Mouse (Mus musculus) neural tube, embryonic 10.5 days (tissue): ENCODE data around the gene Myo16.

Source experiments
- DNase-seq: peaks from one replicate; pipeline ENCODE4 v3.0.0-alpha.2; 2017; ENCODE audit warnings: low spot score; ENCODE audit errors: extremely low spot score

Myo16 gene

GRCm38 (mm10) chr8:10664861-10665543 lies 511.3 kb downstream of the Myo16 start:
- no peak for DNase-seq

- DNase-seq: no peak
Measured at GRCm38 (mm10) chr8:10665821-10666283, 512.1 kb downstream of the Myo16 start.

GRCm38 (mm10) chr8:10671862-10672548 lies 518.3 kb downstream of the Myo16 start:
- no peak for DNase-seq

GRCm38 (mm10) chr8:10677840-10678410 lies 524.2 kb downstream of the Myo16 start:
- DNase-seq: no peak

GRCm38 (mm10) chr8:10681926-10682325 lies 528.2 kb downstream of the Myo16 start:
- DNase-seq: no peak

- no peak for DNase-seq
Measured at GRCm38 (mm10) chr8:10683088-10683487, 529.4 kb downstream of the Myo16 start.
